Mouse (Mus musculus) liver, embryonic 14.5 days (tissue): ENCODE results near the gene Btbd11. TPM values are rescaled to one million over a fixed set of nuclear protein-coding genes. Genes with fewer than 3 reads are reported as not detected.

ENCODE experiments used
- ATAC-seq: fragments of 200-750 bp; cut with Nextera tagmentation; 2 replicates; pipeline ENCODE4 v1.8.0; 2017; ENCODE audit warnings: moderate number of reproducible peaks, mild to moderate bottlenecking, moderate library complexity; ENCODE audit not compliant: insufficient read depth
- DNase-seq, 3 experiments: peaks; one replicate each; pipeline ENCODE4 v3.0.0-alpha.2; 2012 to 2013; ENCODE audit warnings: low read depth in 3 of 3, low spot score in 3 of 3
- H3K27ac ChIP-seq: fragments of 300-500 bp; sonication (generic); 2 replicates; pipeline ENCODE4 v1.5.1; 2014; ENCODE audit warnings: moderate library complexity, mild to moderate bottlenecking, control low read depth, inconsistent platforms
- H3K27me3 ChIP-seq: fragments of 300-500 bp; sonication (generic); 2 replicates; pipeline ENCODE4 v1.6.1; 2014; ENCODE audit warnings: mild to moderate bottlenecking, low read length, moderate library complexity; ENCODE audit not compliant: control insufficient read depth, insufficient read depth
- H3K36me3 ChIP-seq: fragments of 300-500 bp; sonication (generic); replicated peaks from 2 replicates; pipeline ENCODE4 v1.6.1; 2014; ENCODE audit warnings: low read depth; ENCODE audit not compliant: control insufficient read depth, insufficient read depth
- H3K4me1 ChIP-seq, 2 experiments: fragments of 200-500 bp in 1 of 2; fragments of 300-500 bp in 1 of 2; sonication (generic) in 1 of 2; replicated peaks; 2 replicates each; pipeline ENCODE4 v1.6.1; 2012 to 2014; ENCODE audit warnings: antibody characterized with exemption in 1 of 2, inconsistent platforms in 1 of 2, low read length in 1 of 2; ENCODE audit not compliant: control insufficient read depth in 2 of 2, insufficient read depth in 2 of 2
- H3K4me2 ChIP-seq: fragments of 300-500 bp; sonication (generic); 2 replicates; pipeline ENCODE4 v1.6.1; 2014; ENCODE audit warnings: low read depth, mild to moderate bottlenecking, control low read depth, moderate library complexity
- H3K4me3 ChIP-seq, 2 experiments: fragments of 200-500 bp in 1 of 2; fragments of 300-500 bp in 1 of 2; sonication (generic) in 1 of 2; 2 replicates each; pipeline ENCODE4 v1.5.1; 2012 to 2014; ENCODE audit warnings: low read depth in 2 of 2, low read length in 2 of 2, mild to moderate bottlenecking in 2 of 2, control low read depth in 1 of 2, inconsistent platforms in 1 of 2, moderate library complexity in 1 of 2; ENCODE audit not compliant: insufficient read depth in 1 of 2
- H3K9ac ChIP-seq: fragments of 300-500 bp; sonication (generic); replicated peaks from 2 replicates; pipeline ENCODE4 v1.6.1; 2014; ENCODE audit warnings: mild to moderate bottlenecking, control low read depth, moderate library complexity
- H3K9me3 ChIP-seq: fragments of 300-500 bp; sonication (generic); 2 replicates; pipeline ENCODE4 v1.6.1; 2016; ENCODE audit warnings: low read length, mixed read lengths; ENCODE audit not compliant: control insufficient read depth
- CTCF ChIP-seq: IDR thresholded peaks from 2 replicates; pipeline ENCODE4 v1.5.1; 2016; ENCODE audit warnings: antibody characterized with exemption, low read depth, control low read depth
- EP300 ChIP-seq: IDR thresholded peaks from 2 replicates; pipeline ENCODE4 v1.6.1; 2016; ENCODE audit warnings: antibody characterized with exemption, low read depth
- WGBS: fragments of 180-500 bp; shearing (Covaris S2); extraction: QIAGEN DNeasy Blood & Tissue Kit; methylation state at CpG from one replicate; pipeline ENCODE4 v1.1.7; 2014; ENCODE audit not compliant: insufficient replicate concordance; 5-methylcytosine and 5-hydroxymethylcytosine counted together
- polyA plus RNA-seq, 2 experiments: library from polyadenylated mRNA; depleted of rRNA in 1 of 2; stranded (reverse) in 1 of 2; unstranded in 1 of 2; fragments of >200 nt; fragmentation: Nextera tagmentation in 1 of 2; extraction: Ambion mirVana in 1 of 2; gene quantifications; 2 replicates each; pipeline versions ENCODE4 v1.2.1 to v1.2.3; 2012 to 2014

Btbd11 gene
- polyA plus RNA-seq, 2 experiments: 0.22 to 0.32 TPM

DNA sequence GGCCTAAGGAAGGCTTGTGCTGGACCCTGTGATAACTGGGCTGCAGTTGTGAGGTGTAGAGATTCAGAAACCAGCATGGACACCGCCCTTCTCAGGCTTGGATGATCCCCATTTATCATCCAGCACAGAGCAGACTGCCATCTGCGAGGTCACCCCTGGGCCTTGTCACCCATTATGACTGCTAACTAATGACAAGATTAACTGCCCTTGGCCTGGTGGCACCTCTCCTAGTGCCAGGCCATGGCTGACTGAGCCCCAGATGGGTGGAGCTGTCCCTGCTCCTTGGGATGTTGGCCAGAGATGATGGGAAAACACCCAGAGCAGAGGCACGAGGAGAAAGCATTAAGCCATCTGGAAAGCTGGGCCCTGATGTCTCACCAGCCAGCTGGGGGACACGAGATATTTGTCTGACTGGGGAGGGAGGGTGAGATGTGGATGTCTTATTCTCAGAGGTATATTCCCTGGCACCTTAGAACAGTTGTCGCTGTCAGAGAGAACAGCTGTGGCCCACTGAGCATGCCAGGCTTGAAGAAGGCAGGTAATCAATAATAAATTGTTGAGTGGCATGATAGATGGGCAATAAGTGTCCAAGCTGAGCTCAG lies 121.7 kb downstream of the Btbd11 start:
- TF ChIP-seq EP300: no peak
- TF ChIP-seq CTCF: no peak
- DNase-seq: no peak
- Histone ChIP-seq H3K4me3 (no peak overlapping the region), H3K9me3 (no peaks in the 10 kb centered on the region), H3K4me1 (no peaks in the 10 kb centered on the region), H3K27me3 (no peaks in the 10 kb centered on the region), H3K4me2 (no peak overlapping the region), H3K9ac (no peak overlapping the region), H3K27ac (no peak overlapping the region), H3K36me3 (no peaks in the 10 kb centered on the region)
- ATAC-seq: no peak
- WGBS: 49% methylated on average over 5 of the region's 5 CpGs

DNA sequence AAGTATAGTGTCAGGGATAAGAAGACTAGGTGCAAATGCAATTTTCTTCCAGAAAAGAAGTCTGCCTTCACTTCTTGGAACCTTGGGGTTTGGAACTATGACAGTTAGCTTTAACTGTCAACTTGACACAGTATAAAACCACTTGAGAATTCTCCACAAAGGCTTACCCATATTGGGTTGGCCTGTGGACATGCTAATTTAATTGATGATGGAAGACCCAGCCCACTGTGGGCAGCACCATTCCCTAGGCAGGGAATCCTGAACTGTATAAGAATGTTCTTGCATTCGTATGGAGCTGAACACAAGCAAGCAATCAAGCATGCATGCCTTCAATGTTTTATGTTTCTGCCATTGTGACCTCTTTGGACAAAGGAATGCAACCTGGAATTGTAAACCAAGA lies 122.4 kb downstream of the Btbd11 start:
- Histone ChIP-seq H3K36me3 (no peaks in the 10 kb centered on the region), H3K4me3 (no peak overlapping the region), H3K27ac (no peak overlapping the region), H3K4me1 (no peaks in the 10 kb centered on the region), H3K27me3 (no peaks in the 10 kb centered on the region), H3K9me3 (no peaks in the 10 kb centered on the region), H3K4me2 (no peak overlapping the region), H3K9ac (no peak overlapping the region)
- TF ChIP-seq CTCF (no peak), EP300 (no peak)
- ATAC-seq (no peak), DNase-seq (no peak)
- 59% methylated on average over 1 of the region's 1 CpGs for WGBS

DNA sequence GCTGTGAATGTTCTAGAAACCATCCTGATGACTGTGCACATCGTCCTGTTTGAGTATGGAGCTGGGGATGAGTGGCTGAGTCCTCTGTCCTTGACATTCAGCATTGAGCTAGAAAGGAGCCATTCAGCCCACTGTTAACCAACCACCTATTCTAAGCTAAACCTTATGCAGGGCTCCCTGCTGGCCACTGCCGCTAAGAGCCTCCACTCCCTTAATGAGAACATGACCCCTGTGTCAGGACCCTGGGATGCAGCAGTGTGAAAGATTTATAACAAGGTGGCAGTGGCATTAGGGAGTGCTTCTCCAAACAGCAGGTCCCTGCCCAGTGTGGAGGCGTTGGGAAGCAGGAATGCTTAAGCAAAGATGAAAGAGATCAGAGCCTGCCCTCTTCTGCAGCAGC lies 123.7 kb downstream of the Btbd11 start:
- Histone ChIP-seq H3K4me1 (no peaks in the 10 kb centered on the region), H3K27ac (no peak overlapping the region), H3K4me3 (no peak overlapping the region), H3K27me3 (no peaks in the 10 kb centered on the region), H3K9ac (no peak overlapping the region), H3K36me3 (no peaks in the 10 kb centered on the region), H3K4me2 (no peak overlapping the region), H3K9me3 (no peaks in the 10 kb centered on the region)
- no peak for DNase-seq
- ATAC-seq: no peak
- TF ChIP-seq CTCF (no peak), EP300 (no peak)
- WGBS: 13% methylated on average over 3 of the region's 3 CpGs

DNA sequence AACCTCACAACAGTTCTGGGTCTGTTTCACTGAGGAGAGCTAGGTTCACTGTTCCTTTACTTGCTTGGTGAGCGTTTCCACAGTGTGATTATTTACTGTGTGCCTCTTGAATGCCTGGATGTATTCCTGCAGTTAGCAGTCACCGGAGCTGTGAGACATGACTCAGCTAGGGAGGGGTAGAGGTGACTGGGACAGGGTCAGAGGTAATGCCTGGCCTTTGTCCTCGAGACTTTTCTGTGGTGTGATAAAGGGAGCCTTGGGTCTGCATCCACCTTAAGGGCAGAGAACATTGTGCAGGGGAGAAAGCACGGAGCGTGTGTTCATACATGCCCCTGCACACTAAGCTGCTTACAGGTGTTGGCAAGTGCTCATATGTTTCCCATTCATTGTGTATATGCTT lies 126.2 kb downstream of the Btbd11 start:
- no peak for ATAC-seq
- 60% methylated on average over 5 of the region's 5 CpGs for WGBS
- H3K9me3 ChIP-seq: no peaks in the 10 kb centered on the region

DNA sequence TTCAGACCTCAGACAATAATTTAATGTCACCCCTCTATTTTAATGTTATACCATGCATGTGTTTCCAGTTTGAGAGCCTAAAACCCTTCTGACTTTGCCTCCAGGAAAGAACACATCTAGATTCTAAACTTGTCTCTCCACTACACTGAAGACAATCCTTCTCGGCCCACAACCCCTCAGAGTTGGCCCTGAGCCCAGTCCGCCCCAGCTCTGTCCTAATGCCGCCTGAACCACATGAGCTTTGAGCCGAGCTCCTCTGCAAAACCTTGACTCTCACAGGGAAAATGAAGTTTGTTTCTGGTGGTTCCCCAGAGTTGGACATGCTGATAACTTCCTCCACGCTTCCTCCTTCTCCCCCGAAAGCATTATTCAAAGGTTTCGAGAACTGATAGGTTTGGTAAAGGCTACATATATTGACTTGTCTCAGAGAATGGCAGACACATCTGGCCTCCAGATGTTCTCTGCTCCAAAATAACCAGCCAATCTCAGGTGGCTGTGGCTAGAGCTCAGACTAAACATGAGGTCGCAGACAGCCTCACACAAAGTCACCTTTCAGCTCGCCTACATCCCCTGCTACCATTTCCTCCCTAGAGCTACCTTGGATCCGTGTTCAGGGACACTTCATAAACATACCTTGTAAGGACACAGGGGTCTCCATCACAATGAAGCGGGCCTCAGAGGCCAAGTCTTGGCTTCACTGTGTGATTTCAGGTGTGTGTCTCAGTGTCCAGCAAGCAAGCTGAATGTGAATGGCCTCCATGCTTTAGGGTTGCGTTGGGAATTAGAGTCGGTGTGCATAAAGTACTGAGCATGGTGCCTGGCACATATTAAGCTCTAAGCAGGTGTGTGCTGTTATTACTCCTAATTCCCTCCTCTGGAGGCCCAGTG lies 130.9 kb downstream of the Btbd11 start:
- DNase-seq (no peak), ATAC-seq (no peak)
- H3K36me3 ChIP-seq: no peaks in the 10 kb centered on the region
- H3K4me1 ChIP-seq: no peaks in the 10 kb centered on the region
- no peaks in the 10 kb centered on the region for H3K27me3 ChIP-seq
- no peak for TF ChIP-seq CTCF
- TF ChIP-seq EP300: no peak
- H3K9ac ChIP-seq: no peak overlapping the region
- H3K9me3 ChIP-seq: no peaks in the 10 kb centered on the region
- no peak overlapping the region for H3K27ac ChIP-seq
- WGBS: 51% methylated on average over 13 of the region's 13 CpGs
- no peak overlapping the region for H3K4me2 ChIP-seq
- no peak overlapping the region for H3K4me3 ChIP-seq

More for the DNA sequence above, 126.2 kb downstream of the Btbd11 start:
- Histone ChIP-seq H3K27ac (no peak overlapping the region), H3K27me3 (no peaks in the 10 kb centered on the region), H3K4me3 (no peak overlapping the region), H3K4me1 (no peaks in the 10 kb centered on the region), H3K36me3 (no peaks in the 10 kb centered on the region), H3K9ac (no peak overlapping the region), H3K4me2 (no peak overlapping the region)
- no peak for DNase-seq
- TF ChIP-seq EP300 (no peak), CTCF (no peak)
